Mouse (Mus musculus) kidney, adult 9 months (tissue): ENCODE data around the gene 1190007I07Rik.

Experiments
- DNase-seq: peaks from one replicate; pipeline ENCODE4 v3.0.0; 2022

Gene 1190007I07Rik

DNA sequence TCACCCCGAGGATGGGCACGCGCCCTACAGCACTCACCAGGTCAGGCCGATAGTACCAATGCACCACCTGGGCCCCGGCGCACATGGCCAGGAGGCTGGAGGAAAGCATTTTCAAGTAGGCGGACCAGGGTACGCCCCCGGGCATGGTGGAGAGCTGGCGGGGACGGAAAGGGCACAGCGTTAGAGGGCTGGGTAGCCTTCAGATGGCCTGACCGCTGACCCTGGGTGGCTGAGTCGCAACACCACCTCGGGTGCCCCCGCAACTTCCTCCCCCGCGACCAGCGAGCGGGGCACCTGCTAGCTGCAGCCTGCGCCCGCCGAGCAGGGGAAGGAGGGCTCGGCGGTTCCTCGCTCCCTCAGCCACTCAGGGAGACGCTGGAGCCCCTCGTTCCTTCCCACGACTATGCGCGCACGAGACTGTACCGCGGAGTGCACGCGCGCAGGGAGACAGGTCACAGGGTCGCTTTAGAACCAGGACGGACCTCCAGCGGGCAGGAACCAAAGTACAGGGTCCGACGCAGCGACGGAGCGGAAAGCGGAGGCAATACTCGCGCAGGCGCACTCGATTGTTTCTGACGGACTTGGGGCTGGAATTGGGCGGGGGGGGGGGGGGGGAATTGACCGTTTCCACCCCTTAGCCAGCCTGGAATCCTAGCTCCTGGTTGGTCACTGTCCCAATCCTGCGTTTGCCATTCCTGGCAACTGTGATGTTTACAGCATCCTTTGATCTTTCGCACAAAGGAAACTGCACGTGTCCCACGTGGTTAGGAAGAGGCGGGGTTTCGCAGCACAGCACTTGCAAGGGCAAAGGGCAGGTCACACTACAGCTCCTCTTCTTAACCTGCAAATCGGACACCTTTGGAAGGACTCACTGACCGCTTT lies at the start of gene 1190007I07Rik:
TSS of gene 1190007I07Rik (minus strand) at position 558 of the 882 bp plus-strand sequence.
- peak; percentile 97 for DNase-seq

DNA sequence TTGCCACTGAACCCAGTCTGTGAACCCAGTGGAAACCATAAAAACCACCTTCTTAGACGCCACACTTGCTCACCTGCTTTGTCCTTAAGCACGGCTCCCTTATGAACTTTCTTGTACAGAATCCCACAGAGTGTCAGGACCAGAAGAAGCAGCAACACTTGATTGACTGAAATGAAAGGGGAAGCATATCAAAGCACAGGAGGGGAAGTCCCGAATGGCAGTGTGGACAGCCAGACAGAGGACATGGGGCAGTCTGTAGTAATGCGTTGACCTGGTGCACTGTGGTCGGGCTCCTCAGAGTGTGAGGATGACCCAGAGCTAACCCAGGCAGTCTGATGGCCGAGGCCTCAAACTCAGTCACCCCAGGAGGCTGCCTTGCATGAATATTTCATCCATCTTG lies 47.2 kb upstream of the 1190007I07Rik start:
- no peak for DNase-seq

DNA sequence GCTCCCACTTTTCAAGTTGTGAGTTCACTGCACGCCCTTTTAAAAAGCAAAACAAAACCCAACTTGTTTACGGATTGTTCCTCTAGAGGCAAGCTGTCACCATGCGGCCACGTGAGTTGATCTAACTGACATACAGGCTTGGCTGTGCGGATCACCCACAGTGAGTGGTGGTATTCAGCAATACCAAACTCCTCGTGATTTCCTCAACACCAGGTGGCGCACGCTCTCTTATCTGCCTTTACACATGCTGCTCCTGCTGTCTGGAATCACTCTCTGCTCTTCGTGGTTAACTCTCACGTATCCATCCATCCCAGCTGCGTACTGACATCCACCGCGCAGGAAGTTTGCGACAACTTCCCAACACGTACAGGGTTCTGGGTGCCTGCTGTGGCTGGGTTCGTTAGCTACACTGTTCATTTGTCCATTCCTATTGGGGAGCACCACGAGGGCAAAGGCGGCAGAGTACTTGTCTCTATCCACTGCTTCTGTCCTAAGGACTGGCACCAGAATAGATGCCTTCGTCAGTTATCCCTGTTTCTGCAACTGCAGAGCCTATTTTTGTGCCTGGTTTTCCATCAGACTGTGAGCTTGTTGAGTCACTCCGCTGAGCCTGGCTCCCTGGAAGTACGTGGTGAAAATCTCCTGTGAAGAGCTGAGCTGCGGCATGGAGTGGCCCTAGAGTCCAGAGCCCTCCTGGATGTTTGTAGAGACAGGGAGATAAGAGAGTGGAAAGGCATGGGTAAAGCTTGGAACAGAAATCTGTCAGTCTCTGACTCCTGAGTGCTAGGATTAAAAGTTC lies 43.6 kb upstream of the 1190007I07Rik start:
- peak; percentile 87 for DNase-seq

GRCm38 (mm10) chr10:82665951-82666350 lies 42.9 kb upstream of the 1190007I07Rik start:
- DNase-seq = no peak

DNA sequence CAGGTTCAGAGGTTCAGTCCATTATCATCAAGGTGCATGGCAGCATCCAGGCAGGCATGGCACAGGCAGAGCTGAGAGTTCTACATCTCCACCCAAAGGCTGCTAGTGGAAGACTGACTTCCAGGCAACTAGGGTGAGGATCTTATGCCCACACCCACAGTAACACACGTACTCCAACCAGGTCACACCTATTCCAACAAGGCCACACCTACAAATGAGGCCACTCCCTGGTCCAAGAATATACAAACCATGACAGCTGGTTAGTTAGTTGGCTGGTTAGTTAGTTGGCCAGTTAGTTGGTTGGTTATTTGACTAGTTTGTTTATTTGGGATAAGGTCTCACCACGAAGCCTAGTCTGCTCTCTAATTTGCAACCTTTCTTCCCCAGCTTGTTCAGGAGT lies 40.3 kb upstream of the 1190007I07Rik start:
- DNase-seq = no peak

GRCm38 (mm10) chr10:82662267-82662990 lies 39.4 kb upstream of the 1190007I07Rik start:
- DNase-seq = no peak

GRCm38 (mm10) chr10:82661820-82662219 lies 38.8 kb upstream of the 1190007I07Rik start:
- no peak for DNase-seq

- no peak for DNase-seq
Observed at GRCm38 (mm10) chr10:82654581-82654980, 31.6 kb upstream of the 1190007I07Rik start.

- no peak for DNase-seq
Observed at GRCm38 (mm10) chr10:82652625-82653024, 29.6 kb upstream of the 1190007I07Rik start.

GRCm38 (mm10) chr10:82651221-82651620 lies 28.2 kb upstream of the 1190007I07Rik start:
- DNase-seq = no peak

DNA sequence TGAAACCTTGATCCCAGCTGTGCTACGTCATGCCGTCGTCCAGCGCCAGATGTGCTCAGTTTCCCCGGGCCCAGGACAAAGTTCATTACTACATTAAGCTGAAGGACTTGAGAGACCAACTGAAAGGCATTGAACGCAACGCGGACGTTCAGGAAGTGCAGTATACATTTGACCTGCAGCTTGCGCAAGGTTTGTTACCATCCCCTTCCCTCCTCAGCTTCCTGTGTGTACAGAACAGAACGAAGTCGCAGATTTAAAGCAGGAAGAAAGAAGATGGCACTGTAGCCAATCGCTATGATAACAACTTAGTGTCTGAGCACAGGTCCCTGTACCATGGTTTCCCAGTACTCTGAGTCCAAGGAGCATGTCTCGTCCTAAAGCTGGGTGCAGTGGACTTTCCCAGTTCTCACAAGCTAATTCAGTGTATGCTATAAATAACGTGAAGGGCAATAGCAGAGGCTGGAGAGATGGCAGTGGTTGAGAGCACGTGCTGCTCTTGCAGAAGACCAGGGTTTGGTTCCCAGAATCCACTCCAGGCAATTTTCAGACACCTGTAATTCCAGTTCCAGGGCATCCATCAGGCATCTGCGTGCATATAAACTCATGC lies 24.3 kb upstream of the 1190007I07Rik start:
- DNase-seq = no peak

GRCm38 (mm10) chr10:82646083-82646482 lies 23.1 kb upstream of the 1190007I07Rik start:
- DNase-seq = no peak

GRCm38 (mm10) chr10:82641481-82641880 lies 18.5 kb upstream of the 1190007I07Rik start:
- DNase-seq = no peak

GRCm38 (mm10) chr10:82639032-82639698 lies 16.1 kb upstream of the 1190007I07Rik start:
- DNase-seq = no peak

- DNase-seq = no peak
Observed at GRCm38 (mm10) chr10:82636321-82636720, 13.3 kb upstream of the 1190007I07Rik start.

DNA sequence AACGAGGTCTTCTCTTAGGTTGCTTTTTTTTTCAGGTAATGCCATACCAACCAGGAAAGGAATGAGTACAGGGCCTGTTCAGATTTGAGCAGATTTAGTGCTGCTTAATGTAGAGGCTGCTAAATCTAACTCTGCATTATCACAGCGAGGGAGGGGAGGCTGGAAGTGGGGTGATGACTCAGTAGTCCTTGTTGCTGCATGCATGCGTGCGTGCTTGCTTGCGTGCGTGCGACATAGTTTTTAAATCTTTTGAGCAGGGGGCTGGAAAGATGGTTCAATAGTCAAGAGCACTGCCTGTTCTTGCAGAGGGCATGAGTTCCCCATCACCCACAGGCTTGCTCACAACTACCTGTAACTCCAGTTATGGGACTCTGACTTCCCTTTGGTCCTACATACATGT lies 11.3 kb upstream of the 1190007I07Rik start:
- no peak for DNase-seq

GRCm38 (mm10) chr10:82632496-82633280 lies 9.7 kb upstream of the 1190007I07Rik start:
- DNase-seq = no peak

DNA sequence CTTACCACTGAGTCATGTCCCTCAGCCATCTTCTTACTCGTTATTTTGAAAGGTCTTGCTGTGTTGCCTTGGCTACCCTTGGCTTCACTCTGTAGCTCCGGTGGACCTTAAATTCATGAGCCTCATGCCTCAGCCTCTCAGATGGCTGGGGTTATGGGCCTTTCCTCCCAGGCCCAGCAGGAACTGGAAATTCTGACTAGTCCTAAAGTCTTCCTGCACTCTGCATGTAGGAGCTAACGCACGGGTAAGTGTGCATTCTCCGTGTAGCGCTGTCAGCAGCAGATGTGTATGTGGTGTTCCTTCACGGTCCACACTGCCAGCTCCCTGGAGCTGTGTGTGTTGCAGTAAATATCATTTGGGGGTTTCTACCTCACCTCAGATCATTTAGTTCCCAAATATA lies 8.1 kb upstream of the 1190007I07Rik start:
- no peak for DNase-seq

DNA sequence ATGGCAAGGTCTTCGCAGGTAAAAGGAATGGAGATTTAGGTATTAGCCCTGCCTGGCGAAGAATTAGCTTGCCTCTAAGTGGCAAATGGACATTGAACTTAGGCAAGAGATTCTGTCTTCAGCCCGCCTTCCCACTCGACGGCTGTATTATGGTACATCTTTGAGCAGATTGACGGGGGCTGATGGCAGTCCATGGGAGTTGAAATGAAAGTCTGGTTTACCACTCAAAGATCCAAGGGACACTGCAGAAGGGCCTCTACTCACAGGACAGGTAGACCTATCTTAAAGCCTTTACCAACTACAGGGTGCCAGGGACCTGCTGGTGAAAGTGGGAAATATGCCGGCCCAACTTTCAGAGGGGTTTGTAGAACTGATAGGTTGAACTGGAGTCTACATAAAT lies 7.5 kb upstream of the 1190007I07Rik start:
- DNase-seq = no peak

DNA sequence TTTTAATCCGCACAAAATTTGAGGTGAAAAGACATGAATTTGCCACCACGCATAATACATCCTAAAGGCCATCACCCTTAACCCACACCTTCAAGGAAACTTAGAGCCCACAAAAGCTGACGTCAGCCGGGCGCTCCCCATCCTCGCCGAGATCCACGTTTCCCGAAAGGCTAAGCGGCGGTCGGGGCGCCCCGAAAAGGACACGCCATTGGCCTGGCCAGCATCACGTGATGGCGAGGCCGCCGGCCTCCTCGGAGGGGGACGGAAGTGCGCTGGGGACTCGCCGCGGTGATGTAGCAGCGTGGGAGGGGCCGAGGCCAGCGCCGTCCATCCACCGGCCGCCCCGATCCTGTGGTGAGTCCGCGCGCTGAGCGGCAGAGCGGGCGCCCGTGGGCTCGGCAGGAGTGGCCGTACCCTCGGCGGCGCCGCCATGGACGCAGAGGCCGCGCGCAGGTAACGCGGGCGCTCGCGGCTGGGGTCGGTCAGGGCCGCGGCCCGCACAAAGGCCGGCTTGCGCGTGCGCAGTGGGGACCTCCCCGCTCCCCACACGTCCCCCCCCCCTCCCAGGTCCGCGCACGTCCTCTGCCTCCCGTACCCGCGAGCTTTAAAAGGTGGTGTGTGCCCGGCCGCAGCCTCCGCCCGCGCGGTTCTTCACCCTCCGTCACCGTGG lies 6.7 kb upstream of the 1190007I07Rik start, which contains the start of gene Tdg:
TSS of gene Tdg (plus strand) at position 243 of the 670 bp plus-strand sequence.
- peak; percentile 91 for DNase-seq
